Mouse (Mus musculus) myocyte (in vitro differentiated cells): ENCODE results near the gene Sipa1l1. TPM values are rescaled to one million over a fixed set of nuclear protein-coding genes. Genes with fewer than 3 reads are reported as not detected.

Experiments
- H3K27me3 ChIP-seq: one replicate; pipeline ENCODE4 v1.6.1; 2011; ENCODE audit not compliant: control insufficient read depth, insufficient read depth, insufficient read length
- H3K36me3 ChIP-seq: one replicate; pipeline ENCODE4 v1.6.1; 2011; ENCODE audit not compliant: control insufficient read depth, insufficient read depth
- H3K4me2 ChIP-seq: one replicate; pipeline ENCODE4 v1.6.1; 2011; ENCODE audit warnings: low read depth, control low read depth
- H3K4me3 ChIP-seq: one replicate; pipeline ENCODE4 v1.5.1; 2011; ENCODE audit warnings: mild to moderate bottlenecking, control low read depth, moderate library complexity
- H3K79me2 ChIP-seq: one replicate; pipeline ENCODE4 v1.6.1; 2011; ENCODE audit not compliant: control insufficient read depth, insufficient read depth
- H3ac ChIP-seq: one replicate; pipeline ENCODE4 v1.6.1; 2011; ENCODE audit not compliant: control insufficient read depth, insufficient read length
- CEBPB ChIP-seq: IDR thresholded peaks from 2 replicates; pipeline ENCODE4 v1.6.1; 2011; ENCODE audit warnings: mild to moderate bottlenecking, moderate library complexity; ENCODE audit not compliant: poor library complexity, insufficient read depth, severe bottlenecking
- E2F4 ChIP-seq: IDR thresholded peaks from one replicate; pipeline ENCODE4 v1.6.1; 2011; ENCODE audit warnings: mild to moderate bottlenecking, control low read depth, moderate library complexity; ENCODE audit not compliant: insufficient read depth
- MAX ChIP-seq: IDR thresholded peaks from one replicate; pipeline ENCODE4 v1.6.1; 2011; ENCODE audit warnings: low read depth, mild to moderate bottlenecking, control low read depth
- MYOD1 ChIP-seq, 3 experiments: IDR thresholded peaks; one replicate each; pipeline ENCODE4 v1.6.1; 2011; ENCODE audit warnings: control low read depth in 2 of 3, low read depth in 2 of 3, mild to moderate bottlenecking in 2 of 3, moderate library complexity in 1 of 3; ENCODE audit not compliant: insufficient read length in 2 of 3, control insufficient read depth in 1 of 3
- MYOG ChIP-seq, 3 experiments: IDR thresholded peaks; one replicate each; pipeline ENCODE4 v1.6.1; 2011; ENCODE audit warnings: control low read depth in 2 of 3, low read depth in 2 of 3, mild to moderate bottlenecking in 2 of 3; ENCODE audit not compliant: insufficient read length in 2 of 3, control insufficient read depth in 1 of 3, insufficient read depth in 1 of 3
- POLR2A ChIP-seq: IDR thresholded peaks from one replicate; pipeline ENCODE4 v1.6.1; 2011; ENCODE audit warnings: low read depth, mild to moderate bottlenecking, control low read depth, moderate library complexity; ENCODE audit not compliant: insufficient read length
- POLR2AphosphoS2 ChIP-seq: IDR thresholded peaks from one replicate; pipeline ENCODE4 v1.6.1; 2011; ENCODE audit warnings: low read depth, control low read depth; ENCODE audit not compliant: insufficient read length
- REST ChIP-seq: IDR thresholded peaks from one replicate; pipeline ENCODE4 v1.6.1; 2011; ENCODE audit warnings: mild to moderate bottlenecking, control low read depth, moderate library complexity; ENCODE audit not compliant: insufficient read depth, insufficient read length
- SRF ChIP-seq: IDR thresholded peaks from one replicate; pipeline ENCODE4 v1.6.1; 2011; ENCODE audit warnings: low read depth; ENCODE audit not compliant: control insufficient read depth, insufficient read length
- TCF12 ChIP-seq: IDR thresholded peaks from one replicate; pipeline ENCODE4 v1.6.1; 2011; ENCODE audit warnings: mild to moderate bottlenecking, control low read depth; ENCODE audit not compliant: poor library complexity, insufficient read depth, severe bottlenecking
- TCF3 ChIP-seq: IDR thresholded peaks from one replicate; pipeline ENCODE4 v1.6.1; 2011; ENCODE audit warnings: low read depth, control low read depth; ENCODE audit not compliant: insufficient read length
- USF1 ChIP-seq: IDR thresholded peaks from one replicate; pipeline ENCODE4 v1.6.1; 2011; ENCODE audit warnings: low read depth, mild to moderate bottlenecking, control low read depth, moderate library complexity
- polyA plus RNA-seq: library from polyadenylated mRNA; unstranded; fragments of >200 nt; fragmentation: generic; extraction: Trizol; gene quantifications from one replicate; pipeline ENCODE4 v1.2.1, GENCODE M21; 2012; ENCODE audit warnings: missing spikeins

Sipa1l1 gene
- polyA plus RNA-seq, 1 experiment: 22.5 TPM

GRCm38 (mm10) chr12:82245219-82245618, 76.1 kb downstream of the Sipa1l1 start:
- H3ac ChIP-seq: no peak overlapping the region
- H3K36me3 ChIP-seq: no peaks in the 10 kb centered on the region
- no peak for TF ChIP-seq TCF3
- TF ChIP-seq SRF: no peak
- no peak for TF ChIP-seq POLR2A
- TF ChIP-seq REST: no peak
- TF ChIP-seq USF1: no peak
- no peak for TF ChIP-seq MYOD1 (IDR thresholded peaks at IDR 0.05; ENCODE audit: control insufficient read depth in 1 of 3, insufficient read length in 2 of 3, low read depth in 2 of 3)
- no peak for TF ChIP-seq CEBPB
- no peak for TF ChIP-seq MAX
- no peak for TF ChIP-seq MYOG (IDR thresholded peaks at IDR 0.05; ENCODE audit: control insufficient read depth in 1 of 3, insufficient read depth in 1 of 3, insufficient read length in 2 of 3, low read depth in 2 of 3)
- TF ChIP-seq E2F4: no peak
- no peak for TF ChIP-seq POLR2AphosphoS2
- no peak for TF ChIP-seq TCF12
- H3K27me3 ChIP-seq: no peaks in the 10 kb centered on the region
- H3K4me2 ChIP-seq: peak overlapping the region; percentile 51
- no peak overlapping the region for H3K4me3 ChIP-seq
- H3K79me2 ChIP-seq: peaks cover 11% of the 10 kb centered on the region

GRCm38 (mm10) chr12:82246422-82246821, 77.3 kb downstream of the Sipa1l1 start:
- Histone ChIP-seq H3K4me3 (no peak overlapping the region), H3K79me2 (peaks cover 14% of the 10 kb centered on the region), H3K27me3 (no peaks in the 10 kb centered on the region), H3K36me3 (no peaks in the 10 kb centered on the region), H3ac (no peak overlapping the region), H3K4me2 (peak overlapping the region; percentile 2)
- TF ChIP-seq MAX (no peak), REST (no peak), TCF12 (no peak), CEBPB (peak; percentile 42; the same call in 1 of the 2 replicates), E2F4 (no peak), SRF (no peak), USF1 (no peak)

GRCm38 (mm10) chr12:82247371-82248258, 78.5 kb downstream of the Sipa1l1 start:
- peaks cover 14% of the 10 kb centered on the region for H3K79me2 ChIP-seq
- no peak for TF ChIP-seq MYOD1 (IDR thresholded peaks at IDR 0.05; ENCODE audit: control insufficient read depth in 1 of 3, insufficient read length in 2 of 3, low read depth in 2 of 3)
- TF ChIP-seq CEBPB: peak; percentile 67
- TF ChIP-seq USF1: no peak
- TF ChIP-seq MYOG (IDR thresholded peaks at IDR 0.05; ENCODE audit: control insufficient read depth in 1 of 3, insufficient read depth in 1 of 3, insufficient read length in 2 of 3, low read depth in 2 of 3): no peak
- TF ChIP-seq SRF: no peak
- peak overlapping the region; percentile 28 for H3K4me2 ChIP-seq
- no peak overlapping the region for H3K4me3 ChIP-seq
- no peaks in the 10 kb centered on the region for H3K36me3 ChIP-seq
- H3K27me3 ChIP-seq: no peaks in the 10 kb centered on the region
- H3ac ChIP-seq: no peak overlapping the region

- no peak overlapping the region for H3ac ChIP-seq
- H3K79me2 ChIP-seq: peaks cover 14% of the 10 kb centered on the region
- TF ChIP-seq SRF (no peak), TCF12 (no peak), POLR2AphosphoS2 (no peak), E2F4 (no peak), USF1 (no peak), TCF3 (no peak), MYOD1 (IDR thresholded peaks at IDR 0.05; ENCODE audit: control insufficient read depth in 1 of 3, insufficient read length in 2 of 3, low read depth in 2 of 3) (no peak), MAX (no peak), POLR2A (no peak)
- peak overlapping the region; percentile 28 for H3K4me2 ChIP-seq
- no peak overlapping the region for H3K4me3 ChIP-seq
- H3K36me3 ChIP-seq: no peaks in the 10 kb centered on the region
- H3K27me3 ChIP-seq: no peaks in the 10 kb centered on the region
Observed at GRCm38 (mm10) chr12:82248501-82248900, 79.4 kb downstream of the Sipa1l1 start.

GRCm38 (mm10) chr12:82251328-82251727, 82.2 kb downstream of the Sipa1l1 start:
- no peak overlapping the region for H3K4me3 ChIP-seq
- peaks cover 7% of the 10 kb centered on the region for H3K79me2 ChIP-seq
- H3K4me2 ChIP-seq: no peak overlapping the region
- H3K27me3 ChIP-seq: no peaks in the 10 kb centered on the region
- H3K36me3 ChIP-seq: peaks cover 3% of the 10 kb centered on the region
- no peak overlapping the region for H3ac ChIP-seq
- no peak for TF ChIP-seq MYOD1 (IDR thresholded peaks at IDR 0.05; ENCODE audit: control insufficient read depth in 1 of 3, insufficient read length in 2 of 3, low read depth in 2 of 3)
- TF ChIP-seq TCF3: no peak
- no peak for TF ChIP-seq REST
- no peak for TF ChIP-seq POLR2A
- no peak for TF ChIP-seq CEBPB
- TF ChIP-seq TCF12: no peak
- no peak for TF ChIP-seq USF1
